Mouse (Mus musculus) layer of hippocampus, adult 9-10 months (tissue): ENCODE results near the gene Olfr1512.
"Not testable (repeated sequence)": the region's sequence is repeated elsewhere in the genome, so short reads cannot be mapped to it uniquely, and the experiment has no call there.

Experiments
- DNase-seq: peaks from one replicate; pipeline ENCODE4 v3.0.0; 2022; ENCODE audit warnings: low spot score

Olfr1512 gene

DNA sequence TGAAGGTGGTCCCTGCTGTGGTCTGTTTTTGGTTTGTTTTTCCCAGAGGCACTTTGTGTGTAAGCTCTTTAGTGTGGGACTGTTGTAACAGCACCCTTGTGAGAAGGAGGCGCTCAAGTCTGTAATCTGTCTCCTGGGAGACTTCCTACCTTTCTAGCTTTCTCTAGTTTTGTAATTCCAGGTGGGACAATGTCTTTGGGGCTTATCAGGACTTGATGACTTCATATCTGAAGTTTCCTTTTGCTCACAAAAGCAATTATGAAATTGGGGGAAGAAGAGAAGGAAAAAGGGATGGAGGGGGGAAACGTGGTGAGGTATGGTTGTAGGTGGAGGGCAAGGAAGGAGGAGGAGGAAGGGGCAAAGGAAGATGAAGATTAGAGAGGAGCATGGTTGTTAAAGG is at the start of gene Olfr1512:
Olfr1512 (minus strand) TSS at position 101 of the 400 bp plus-strand sequence.
- no peak for DNase-seq

DNA sequence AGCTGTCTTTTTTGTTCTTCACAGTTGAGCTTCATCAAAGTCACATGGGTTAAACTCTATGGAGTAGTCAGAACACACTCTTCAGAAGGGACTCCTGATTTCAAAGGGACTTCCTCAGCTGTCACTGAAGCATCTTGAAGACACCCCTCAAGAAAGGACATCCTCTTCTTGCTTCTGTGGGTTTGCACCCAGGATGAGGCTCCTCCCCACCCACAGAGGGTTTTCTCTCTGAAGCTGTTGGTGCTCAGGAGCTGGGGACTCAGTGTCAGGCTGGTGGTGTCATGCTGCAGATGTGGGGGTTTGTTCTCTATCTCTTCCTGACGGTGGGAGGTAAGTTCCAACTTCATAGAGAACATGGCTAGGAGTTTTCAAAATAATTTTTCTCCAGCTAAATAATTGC is 48.7 kb upstream of the Olfr1512 start:
- no peak for DNase-seq

DNA sequence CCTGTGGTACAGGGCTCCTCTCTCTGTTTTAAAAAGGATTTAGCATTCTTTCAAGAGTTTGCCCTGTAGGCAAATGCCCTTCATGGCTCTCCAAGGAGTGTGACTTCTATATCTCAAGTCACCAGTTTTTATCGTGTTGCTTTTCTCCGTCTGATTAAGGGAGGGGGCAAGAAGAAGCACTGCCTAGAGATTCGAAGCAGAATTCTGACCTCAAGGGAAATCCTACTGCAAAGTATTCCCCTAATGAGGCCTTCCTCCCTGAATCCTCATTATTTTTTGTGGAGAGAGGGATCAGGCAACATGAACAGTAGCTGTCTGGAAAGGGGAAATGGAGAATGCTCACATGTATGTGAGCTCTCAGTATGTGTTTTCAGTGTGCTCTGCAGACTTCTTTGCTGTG is 35.3 kb upstream of the Olfr1512 start, which contains the start of gene Olfr1510:
Olfr1510 (minus strand) TSS at position 101 of the 400 bp plus-strand sequence.
- no peak for DNase-seq

DNA sequence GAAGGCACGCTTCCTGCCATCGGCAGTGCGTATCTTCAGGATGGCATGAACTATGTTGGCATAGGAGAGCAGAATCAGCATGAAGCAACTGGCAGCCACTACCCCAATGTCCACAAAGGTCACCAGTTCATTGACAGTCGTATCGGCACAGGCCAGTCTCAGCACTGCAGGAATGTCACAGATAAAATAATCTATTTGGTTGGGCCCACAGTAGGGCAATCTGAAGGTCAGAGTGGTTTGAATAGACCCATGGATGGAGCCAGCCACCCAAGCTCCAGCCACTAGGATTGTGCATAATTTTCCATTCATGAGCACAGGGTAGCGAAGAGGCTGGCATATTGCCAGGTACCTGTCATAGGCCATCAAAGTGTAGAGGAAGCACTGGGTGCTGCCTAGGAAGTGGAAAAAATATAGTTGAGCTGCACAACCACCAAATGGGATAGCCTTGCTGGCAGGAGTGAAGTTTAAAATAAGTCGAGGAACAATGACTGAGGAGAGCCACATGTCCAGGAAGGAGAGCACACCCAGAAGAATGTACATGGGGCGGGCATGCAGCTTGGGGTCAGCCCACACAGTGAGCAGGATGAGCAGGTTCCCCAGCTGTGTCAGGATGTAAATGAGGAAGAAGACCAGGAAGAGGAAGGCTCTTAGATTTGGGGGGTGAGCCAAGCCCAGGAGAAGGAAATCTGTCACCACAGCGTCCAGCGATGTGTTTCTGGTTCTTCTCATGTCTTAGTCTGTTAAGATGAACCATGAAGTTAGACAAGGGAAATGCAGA is 31.4 kb upstream of the Olfr1512 start:
- not testable (repeated sequence) for DNase-seq

DNA sequence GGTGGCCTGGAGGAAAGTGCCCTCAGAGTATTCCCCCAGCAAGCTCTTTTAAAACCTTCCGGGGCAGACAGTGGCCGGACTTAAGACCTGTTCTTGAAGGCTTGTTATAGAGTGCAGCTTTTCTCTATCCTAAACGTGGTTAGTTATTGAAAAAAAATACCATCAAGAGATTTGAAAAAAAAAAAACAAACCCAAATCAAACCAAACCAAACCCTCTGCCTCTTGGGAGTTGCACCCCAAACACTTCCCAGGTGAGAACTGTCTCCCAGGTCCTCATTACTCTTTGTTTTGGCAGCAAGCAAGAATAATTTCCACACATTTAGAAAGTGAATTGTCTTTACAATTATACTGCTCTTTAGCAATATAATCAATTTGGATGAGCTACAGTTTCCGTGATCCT is 18.3 kb upstream of the Olfr1512 start, which contains the start of gene Olfr1511:
Olfr1511 (minus strand) TSS at position 101 of the 400 bp plus-strand sequence.
- no peak for DNase-seq

DNA sequence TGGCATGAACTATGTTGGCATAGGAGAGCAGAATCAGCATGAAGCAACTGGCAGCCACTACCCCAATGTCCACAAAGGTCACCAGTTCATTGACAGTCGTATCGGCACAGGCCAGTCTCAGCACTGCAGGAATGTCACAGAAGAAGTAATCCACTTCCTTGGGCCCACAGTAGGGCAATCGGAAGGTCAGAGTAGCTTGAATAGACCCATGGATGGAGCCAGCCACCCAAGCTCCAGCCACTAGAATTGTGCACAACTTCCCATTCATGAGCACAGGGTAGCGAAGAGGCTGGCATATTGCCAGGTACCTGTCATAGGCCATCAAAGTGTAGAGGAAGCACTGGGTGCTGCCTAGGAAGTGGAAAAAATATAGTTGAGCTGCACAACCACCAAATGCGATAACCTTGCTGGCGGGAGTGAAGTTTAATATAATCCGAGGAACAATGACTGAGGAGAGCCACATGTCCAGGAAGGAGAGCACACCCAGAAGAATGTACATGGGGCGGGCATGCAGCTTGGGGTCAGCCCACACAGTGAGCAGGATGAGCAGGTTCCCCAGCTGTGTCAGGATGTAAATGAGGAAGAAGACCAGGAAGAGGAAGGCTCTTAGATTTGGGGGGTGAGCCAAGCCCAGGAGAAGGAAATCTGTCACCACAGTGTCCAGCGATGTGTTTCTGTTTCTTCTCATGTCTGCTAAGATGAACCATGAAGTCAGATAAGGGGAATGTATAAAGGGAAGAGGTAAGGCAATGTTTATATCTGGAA is 11.3 kb upstream of the Olfr1512 start:
- not testable (repeated sequence) for DNase-seq

DNA sequence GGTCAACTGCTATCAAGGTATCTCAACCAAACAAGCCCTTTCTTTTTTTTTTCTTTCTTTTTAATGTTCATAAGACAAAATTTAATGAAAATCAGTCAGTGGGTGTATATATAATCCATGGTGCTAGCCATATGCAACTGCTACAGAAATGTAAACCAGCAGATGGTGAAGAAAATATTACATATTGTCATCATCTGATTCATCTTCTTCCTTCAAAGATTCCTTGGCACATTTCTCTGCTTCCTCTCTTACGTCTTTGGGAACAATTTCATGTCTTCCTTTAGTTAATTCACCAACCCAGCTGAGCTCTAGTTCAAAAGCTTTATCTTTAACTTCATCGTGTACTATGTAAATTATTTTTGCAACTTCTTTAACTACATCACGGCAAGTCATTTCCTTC is 10.2 kb downstream of the Olfr1512 start:
- peak; percentile 7 for DNase-seq

- no peak for DNase-seq
Observed at GRCm38 (mm10) chr14:52356308-52356707, 22.7 kb downstream of the Olfr1512 start, which contains the start of gene Olfr1513. Gene Olfr1513 (minus strand): TSS chr14:52356408.

DNA sequence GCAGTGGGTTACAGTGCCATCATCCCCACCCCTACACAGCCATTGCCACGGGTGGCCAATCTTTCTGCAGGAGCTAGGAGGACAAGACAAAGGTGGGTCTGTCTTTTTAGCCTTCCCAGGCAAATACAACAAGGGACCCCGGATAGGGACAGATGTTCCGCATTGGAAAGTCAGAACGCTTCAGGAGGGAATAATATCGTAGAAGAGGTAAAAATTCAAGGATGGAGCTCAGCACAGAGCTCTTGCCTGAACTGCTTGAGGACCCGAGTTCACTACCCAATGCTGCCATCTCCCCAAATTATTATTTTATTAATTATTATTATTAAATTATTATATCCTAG is 39.5 kb downstream of the Olfr1512 start:
- no peak for DNase-seq

GRCm38 (mm10) chr14:52338751-52339511 is 40.0 kb downstream of the Olfr1512 start:
- DNase-seq = peak; percentile 74

DNA sequence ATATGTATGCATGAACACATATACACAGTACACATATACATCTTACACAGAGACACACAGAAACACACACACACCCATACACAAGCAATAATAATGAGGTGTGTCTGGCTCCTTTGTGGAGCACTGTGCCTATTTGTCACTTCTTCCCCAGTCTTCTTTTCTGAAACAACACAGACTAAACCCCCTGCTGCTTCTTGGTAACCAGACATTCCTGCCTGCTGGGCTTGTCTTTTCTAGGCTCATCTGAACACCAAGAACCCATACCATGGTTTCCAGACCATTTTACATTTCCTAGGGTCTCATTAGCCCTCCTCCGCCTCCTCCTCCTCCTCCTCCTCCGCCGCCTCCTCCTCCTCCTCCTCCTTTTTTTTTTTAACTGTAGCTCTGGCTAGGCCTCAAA is 46.8 kb downstream of the Olfr1512 start:
- DNase-seq = no peak

GRCm38 (mm10) chr14:52331069-52331750 is 47.8 kb downstream of the Olfr1512 start:
- no peak for DNase-seq

- no peak for DNase-seq
Observed at GRCm38 (mm10) chr14:52327910-52328812, 50.8 kb downstream of the Olfr1512 start, which contains the start of gene Sall2. Gene Sall2 (minus strand): TSS chr14:52328762.

DNA sequence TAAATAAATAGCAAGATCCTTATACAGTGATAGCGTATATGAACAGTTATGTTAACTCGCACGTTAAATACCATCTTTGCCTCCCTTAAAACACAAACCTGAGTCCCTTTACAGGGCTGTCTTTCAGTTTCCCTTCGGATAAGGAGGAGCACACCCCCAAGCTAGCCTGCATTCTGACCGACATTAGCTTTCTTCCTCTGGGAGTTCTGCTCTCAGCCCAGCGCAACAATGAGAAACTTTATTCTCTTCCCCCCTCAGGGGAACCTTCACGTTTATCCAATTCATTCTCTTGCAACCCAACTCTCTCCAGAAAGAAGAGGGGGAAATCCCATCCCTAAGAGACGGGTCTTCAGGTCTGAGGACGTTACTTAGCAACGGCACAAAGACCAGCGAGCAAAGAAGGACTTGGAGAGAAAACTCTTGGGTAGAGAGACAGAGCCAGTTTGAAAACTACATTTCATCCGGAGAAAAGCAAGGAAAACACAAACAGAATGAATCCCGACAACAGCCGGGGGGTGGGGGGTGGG is 51.5 kb downstream of the Olfr1512 start:
- no peak for DNase-seq

DNA sequence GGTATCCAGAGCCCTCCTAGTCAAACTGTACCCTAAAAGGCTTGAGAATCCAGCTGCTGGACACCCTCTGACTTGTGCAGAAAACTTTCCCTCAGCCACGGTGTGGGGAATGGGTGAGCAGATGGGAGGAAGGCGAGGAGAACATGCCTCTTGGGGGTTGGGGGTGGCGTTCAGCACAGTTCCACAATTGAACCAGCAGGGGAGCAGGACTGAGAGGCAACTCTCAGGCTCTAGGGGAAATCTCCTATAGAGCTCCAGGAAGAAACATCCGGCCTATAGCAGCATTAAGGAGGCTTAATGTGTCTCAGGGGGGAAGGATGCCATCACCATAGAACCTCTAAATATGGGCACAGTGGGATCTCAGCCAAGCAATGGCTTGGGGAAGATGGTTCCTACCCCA is 53.1 kb downstream of the Olfr1512 start:
- no peak for DNase-seq
